Mouse (Mus musculus) kidney, adult 2 months (tissue): Measurements from ENCODE around the gene Ttl.

Experiments used
- CTCF ChIP-seq: fragments of 200-500 bp; conservative IDR thresholded peaks from 2 replicates; pipeline ENCODE4 v1.5.1; 2011; ENCODE audit warnings: low read depth, mild to moderate bottlenecking, control low read depth, low read length, moderate library complexity, mixed read lengths; ENCODE audit not compliant: insufficient read depth, insufficient read length
- POLR2A ChIP-seq: fragments of 200-500 bp; IDR thresholded peaks from one replicate; pipeline ENCODE4 v1.6.1; 2011; ENCODE audit warnings: low read depth, low read length, control low read depth

DNA sequence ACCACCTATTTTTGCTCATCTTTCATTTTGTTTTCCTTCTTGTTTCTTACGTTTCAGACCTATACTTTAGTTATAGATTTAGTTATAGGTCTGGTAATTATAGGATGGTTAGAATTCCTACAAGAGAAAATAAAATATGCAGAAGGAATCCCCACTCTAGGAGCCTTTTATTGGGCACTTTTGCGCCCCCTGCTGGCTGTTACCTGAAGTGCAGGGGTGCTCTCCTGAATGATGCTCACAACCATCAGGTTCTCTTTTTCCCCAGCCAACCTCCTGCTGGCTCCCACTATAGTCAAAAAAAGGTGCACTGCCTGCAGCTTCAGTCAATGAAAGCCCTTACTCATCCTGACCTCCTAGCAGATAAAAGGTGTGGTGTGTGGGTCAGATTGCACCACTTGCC is 19.2 kb downstream of the Ttl start:
- TF ChIP-seq POLR2A: no peak
- peak; percentile 66 for TF ChIP-seq CTCF
